Mouse (Mus musculus) spleen, adult 2 months (tissue): Measurements from ENCODE around the gene Epha6.

Source experiments
- CTCF ChIP-seq: fragments of 200-500 bp; IDR thresholded peaks from 2 replicates; pipeline ENCODE4 v1.5.1; 2011; ENCODE audit warnings: mild to moderate bottlenecking, inconsistent platforms; ENCODE audit not compliant: insufficient read depth, insufficient read length, insufficient replicate concordance; ENCODE audit errors: extremely low read depth
- POLR2A ChIP-seq: fragments of 200-500 bp; IDR thresholded peaks from 2 replicates; pipeline ENCODE4 v1.6.1; 2011; ENCODE audit warnings: low read depth, low read length, inconsistent platforms

DNA sequence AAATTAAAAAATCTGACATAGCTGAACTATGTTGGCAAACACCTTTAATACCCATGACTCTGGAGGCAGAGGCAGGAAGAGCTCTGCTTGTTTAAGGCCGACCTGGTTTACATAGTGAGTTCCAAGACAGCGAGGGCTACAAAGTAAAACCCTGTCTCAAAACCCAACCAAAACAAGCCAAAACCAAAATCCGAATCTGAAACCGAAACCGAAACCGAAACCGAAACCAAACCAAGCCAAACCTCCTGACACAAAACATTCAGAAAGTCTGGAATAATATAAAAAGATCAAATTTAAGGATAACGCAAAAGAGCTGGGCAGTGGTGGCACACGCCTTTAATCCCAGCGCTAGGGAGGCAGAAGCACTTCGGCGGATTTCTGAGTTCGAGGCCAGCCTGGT is 725.3 kb downstream of the Epha6 start:
- TF ChIP-seq CTCF (no peak), POLR2A (no peak)
